Mouse (Mus musculus) cerebellum, postnatal 4 days (tissue): ENCODE data around the gene Gcn1l1.
A peak's percentile ranks its signal among the peaks of the same experiment; 100 is the strongest.
"Not testable (repeated sequence)": the region's sequence is repeated elsewhere in the genome, so short reads cannot be mapped to it uniquely, and the experiment has no call there.

Source experiments
- DNase-seq, 2 experiments: peaks; one replicate each; pipeline ENCODE4 v3.0.0; 2022; ENCODE audit warnings: low spot score in 2 of 2, mixed read lengths in 1 of 2

Gene Gcn1l1

GRCm38 (mm10) chr5:115564737-115565393 lies at the start of gene Gcn1l1:
Gene Gcn1l1, plus strand, starts transcription at chr5:115565254.
- peak; percentile 71 to 74 for DNase-seq

DNA sequence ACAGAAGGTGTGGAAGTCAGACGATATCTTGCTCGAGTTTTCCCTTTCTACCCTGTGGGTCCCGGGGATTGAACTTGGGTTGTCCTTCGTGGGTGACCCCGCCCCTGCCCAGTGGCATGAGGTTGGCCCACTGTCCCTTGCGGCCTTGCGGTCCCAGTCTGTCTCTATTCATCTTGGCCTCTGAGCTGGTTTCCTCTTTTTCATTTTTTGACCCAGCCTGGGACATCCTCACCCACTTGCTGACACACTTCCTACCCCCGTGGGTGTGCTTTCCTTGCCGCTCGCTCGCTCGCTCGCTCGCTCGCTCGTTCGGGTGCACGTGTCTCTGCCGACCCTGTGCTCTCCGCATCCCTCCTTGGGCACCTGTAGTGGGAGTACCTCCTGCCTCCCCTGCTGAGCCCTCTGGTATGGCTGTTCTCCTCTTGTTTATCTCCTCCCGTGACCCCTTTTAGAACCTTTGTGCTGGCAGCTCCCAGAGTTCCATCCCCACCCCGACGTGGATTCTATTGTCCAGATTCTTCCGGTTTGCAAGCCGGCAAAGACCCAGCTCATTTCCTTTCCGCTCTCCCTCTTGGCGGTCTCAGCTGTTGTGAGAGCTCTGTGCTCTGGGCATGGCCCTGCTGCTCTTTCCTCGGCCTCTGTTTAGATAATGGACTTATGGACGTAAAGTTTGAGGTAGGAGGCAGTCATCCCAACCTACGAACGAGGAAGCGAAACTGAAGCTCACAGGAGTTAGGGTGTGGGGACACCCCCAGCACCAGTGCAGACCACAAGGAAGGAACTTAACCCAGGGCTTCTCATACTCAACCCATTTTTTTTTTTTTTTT lies 48.8 kb upstream of the Gcn1l1 start:
- no peak for DNase-seq

DNA sequence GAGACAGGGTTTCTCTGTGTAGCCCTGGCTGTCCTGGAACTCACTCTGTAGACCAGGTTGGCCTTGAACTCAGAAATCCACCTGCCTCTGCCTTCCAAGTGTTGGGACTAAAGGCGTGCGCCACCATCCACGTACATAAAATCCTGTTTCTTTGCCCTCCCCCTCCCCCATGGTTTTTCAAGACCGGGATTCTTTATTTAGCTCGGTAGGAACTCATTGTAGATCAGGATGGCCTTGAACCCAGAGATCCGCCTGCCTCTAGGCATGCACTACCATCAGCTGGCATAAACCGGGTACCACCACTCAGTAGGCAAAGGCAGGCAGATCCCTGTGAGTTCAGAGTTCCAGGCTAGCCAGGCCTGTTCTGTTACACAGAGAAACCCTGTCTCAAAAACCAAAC lies 48.1 kb upstream of the Gcn1l1 start:
- DNase-seq = no peak

GRCm38 (mm10) chr5:115517501-115517900 lies 47.6 kb upstream of the Gcn1l1 start:
- no peak for DNase-seq

DNA sequence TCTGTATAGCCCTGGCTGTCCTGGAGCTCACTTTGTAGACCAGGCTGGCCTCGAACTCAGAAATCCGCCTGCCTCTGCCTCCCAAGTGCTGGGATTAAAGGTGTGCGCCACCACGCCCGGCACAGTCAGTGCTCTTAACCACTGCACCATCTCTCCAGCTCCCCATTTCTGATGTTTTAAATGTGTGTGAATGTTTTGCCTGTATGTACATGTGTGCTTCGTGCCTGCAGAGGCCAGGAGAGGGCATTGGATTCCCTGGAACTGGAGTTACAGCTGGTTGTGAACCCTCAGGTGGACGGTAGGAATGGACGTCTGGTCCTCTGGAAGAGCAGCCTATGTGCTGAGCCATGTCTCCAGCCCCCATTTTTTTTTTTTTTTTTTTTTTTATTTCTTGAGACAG lies 46.8 kb upstream of the Gcn1l1 start:
- DNase-seq = not testable (repeated sequence)

- no peak for DNase-seq
Observed at GRCm38 (mm10) chr5:115520325-115520869, 44.7 kb upstream of the Gcn1l1 start.

DNA sequence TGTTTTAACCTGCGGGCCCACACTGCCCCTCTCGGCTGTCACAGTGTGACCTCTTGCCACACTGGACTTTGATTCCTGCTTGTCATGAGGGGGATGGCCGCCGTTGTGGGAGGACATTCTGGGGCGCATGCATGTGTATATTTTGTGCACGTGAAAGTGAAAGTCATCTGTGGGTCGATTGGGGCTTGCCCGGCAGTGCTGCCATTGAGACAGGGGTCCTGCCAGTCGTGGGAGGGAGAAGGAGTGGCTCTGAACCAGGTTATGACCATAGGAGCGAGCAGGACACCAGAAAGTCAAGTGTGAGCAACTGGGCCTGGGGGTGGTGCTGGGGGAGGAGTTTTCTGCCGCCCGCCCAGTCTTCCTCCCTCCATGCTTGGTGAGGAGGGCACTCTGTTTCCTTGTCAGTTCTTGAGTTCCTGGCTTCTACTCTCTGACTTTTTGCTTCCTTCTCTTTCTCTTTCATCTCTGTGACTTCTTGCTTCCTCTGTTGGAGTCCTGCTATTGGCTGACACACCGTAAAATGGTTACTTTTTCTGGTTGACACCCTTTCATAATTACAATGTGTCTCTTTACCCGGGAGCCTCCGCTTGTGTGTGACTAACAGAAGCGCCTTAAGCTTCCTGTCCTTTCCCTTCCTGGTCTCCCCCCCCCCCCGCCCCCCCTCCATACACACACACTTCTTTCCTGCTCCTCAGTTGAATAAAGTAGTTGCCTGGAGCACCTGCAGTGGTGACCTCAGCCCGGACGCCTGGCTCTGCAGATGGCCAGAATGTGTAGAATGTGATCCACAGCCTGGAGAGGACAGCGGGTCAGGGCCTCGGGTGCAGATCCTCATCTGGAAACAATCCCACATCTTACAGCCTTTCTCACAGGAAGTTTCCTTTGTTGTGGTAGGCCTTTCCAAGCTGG lies 43.2 kb upstream of the Gcn1l1 start:
- no peak for DNase-seq

DNA sequence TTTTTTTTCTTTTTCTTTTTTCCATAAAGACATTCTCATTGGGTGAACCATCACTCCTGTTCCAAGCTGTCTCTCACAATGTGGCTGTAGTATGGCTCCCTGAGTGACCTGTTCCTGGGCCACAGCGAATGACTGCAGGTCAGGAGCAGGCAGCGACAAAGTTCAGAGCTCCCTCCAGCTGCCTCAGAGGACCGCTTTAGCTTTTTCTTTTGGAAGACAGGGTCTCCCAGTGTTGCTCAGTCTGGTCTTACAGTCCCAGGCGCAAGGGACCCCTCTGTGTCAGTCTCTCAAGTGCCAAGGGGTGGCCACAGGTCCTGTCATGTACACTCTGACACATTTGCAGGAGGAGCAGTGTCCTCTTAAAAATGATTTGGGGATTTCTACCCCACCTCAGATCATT lies 42.5 kb upstream of the Gcn1l1 start:
- DNase-seq = no peak

- no peak for DNase-seq
Observed at GRCm38 (mm10) chr5:115522981-115523499, 42.0 kb upstream of the Gcn1l1 start.

DNA sequence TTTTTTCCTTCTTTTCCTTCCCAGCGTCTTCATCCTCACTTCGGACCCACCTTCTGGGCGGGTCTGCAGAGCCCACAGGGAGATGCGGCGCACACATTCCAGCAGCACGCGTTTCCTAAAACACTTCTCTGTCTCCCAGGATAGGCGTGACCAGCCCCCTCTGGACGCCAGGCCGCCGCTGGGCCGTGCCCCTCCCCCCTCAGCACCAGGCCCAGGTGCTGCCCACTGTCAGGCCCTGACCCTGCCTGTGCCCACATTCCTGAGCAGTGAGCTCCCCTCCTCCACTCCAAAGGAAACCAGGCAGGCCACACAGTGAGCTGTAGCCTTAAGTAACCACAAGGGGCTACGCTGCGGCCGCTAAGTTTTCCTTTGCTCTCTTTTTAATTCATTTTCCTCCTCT lies 41.1 kb upstream of the Gcn1l1 start:
- no peak for DNase-seq

DNA sequence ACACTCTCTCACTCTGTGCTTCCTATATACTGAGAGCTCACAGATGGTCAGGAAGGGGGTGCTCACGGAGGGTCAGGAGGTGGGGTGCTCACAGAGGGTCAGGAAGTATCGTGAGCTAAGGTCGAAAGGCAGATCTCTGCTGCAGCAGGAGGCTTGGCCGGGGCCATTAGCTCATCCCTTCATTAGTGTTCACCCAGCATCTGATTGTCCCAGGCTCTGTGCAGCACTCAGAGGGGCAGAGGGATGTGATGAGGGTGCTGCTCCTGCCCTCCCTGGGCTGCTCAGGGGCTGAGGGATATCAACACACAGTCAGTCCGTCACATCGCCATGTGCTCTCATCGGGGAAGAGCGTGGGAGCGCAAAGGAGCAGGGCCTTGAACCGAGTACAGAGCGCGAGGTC lies 40.6 kb upstream of the Gcn1l1 start:
- no peak for DNase-seq

DNA sequence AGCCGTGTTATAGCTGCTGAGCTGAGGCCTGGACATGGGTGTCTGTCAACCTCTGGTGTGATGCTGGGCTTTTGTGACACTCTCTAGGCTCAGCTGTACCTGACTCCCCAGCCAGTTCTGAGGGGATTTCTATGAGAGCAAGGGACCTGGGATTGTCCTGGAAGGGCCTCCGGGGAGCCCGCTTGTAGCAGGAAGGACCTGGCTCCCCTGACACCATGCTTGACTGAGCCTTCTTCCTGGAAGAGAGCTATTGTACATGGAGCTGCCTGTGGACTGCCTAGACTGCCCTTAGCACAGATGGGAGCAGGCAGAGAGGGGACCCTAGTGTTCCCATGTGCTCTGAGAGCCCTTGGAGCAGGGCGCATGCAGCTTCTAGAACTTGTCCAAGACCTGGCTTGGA lies 39.6 kb upstream of the Gcn1l1 start:
- no peak for DNase-seq

DNA sequence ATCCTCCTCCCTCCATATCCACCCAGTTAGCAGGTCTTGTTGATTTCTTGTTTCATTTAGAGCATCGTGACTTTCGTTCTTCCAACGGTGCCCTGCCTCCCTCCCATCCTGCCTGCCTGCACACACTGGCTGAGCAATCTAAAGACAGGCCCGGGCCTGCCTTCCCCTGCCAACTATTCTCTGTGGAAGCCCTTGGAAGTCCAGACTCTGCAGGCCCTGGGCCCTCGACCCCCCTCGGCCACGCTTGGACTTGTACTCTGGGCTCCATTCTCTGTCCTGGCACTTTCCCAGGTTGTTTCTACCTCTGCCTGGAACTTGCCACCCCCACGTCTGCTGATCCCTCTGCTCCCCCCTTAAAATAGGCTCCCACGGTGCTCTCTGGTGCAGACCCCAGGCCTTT lies 39.1 kb upstream of the Gcn1l1 start:
- DNase-seq = no peak

DNA sequence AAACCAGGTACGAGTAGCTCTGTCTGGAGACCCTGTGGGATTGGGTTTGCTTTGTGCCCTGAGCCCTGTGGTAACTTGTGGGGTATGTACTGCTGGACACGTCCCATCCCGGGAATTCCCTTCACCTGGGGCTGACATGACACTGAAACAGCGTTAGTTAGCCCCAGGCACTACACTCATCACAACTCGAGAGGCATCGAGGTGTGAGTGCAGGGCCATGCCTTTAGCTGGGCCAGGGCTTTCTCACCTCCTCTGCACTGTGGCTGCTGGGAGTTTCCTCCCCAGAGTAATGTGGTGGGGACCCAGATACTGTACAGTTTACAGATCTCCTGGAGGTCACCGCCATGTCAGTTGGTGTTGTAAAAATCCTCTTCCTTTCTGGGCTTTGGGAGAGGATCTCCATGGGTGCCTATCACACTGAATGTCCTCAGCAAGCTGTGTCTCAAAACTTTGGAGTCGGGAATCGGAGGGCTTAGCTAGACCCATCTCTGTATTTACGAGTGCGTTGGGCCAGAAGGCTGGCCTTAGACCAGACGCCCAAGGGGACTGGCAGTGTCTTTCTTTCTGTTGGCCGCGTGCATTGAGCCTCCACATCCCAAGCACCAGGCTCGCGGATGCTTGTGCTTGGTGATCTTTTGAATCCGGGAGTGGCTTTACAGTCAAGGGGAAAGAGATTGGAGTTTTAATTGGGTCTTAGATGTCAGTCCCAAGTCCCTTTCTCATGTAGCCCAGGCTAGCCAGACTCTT lies 38.4 kb upstream of the Gcn1l1 start:
- DNase-seq = no peak

- no peak for DNase-seq
Observed at GRCm38 (mm10) chr5:115528128-115528527, 36.9 kb upstream of the Gcn1l1 start.

- DNase-seq = no peak
Observed at GRCm38 (mm10) chr5:115529364-115529741, 35.7 kb upstream of the Gcn1l1 start.

GRCm38 (mm10) chr5:115529742-115530446 lies 35.2 kb upstream of the Gcn1l1 start:
- DNase-seq = no peak

DNA sequence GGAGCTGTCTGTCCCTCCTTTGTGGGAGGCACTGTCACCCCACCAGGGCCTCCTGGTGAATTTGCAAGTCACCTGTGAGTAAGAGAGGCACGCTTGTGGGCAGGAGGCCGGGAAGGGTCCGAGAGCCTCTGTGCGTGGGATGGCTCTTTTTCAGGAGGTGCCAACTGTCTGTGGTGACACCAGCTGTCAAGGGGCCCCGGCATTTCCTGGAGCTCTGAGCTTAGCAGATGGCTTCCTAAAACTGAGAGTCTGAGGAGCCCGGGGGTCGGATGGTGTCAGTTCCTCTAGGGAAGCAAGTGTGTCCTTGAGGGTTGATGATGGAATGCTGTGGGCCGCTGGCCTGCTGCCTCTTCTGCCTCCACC lies 34.6 kb upstream of the Gcn1l1 start:
- DNase-seq = peak in 1 of 2 experiments; percentile 31

- peak in 1 of 2 experiments; percentile 57 for DNase-seq
Observed at GRCm38 (mm10) chr5:115531671-115532270, 33.3 kb upstream of the Gcn1l1 start.

DNA sequence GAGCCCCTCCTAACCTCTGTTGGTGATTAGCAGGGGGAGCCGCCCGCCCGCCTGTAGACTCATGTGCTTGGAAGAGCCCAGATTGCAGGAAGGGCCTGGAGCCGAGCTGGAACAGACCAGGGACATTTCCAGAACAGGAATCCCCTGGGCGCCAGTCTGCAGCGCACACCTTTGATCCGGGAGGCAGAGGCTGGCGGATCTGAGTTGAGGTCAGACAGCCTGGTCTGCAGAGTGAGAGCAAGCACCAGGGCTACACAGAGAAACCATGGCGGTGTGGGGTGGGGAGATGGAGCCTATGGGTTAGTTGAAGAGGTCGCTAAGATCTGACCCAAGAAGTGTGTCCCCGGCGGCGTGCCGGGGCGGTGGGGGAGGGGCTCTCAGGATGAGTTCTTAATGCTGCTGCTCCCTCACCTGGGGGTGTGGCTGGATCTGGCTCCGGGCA lies 30.7 kb upstream of the Gcn1l1 start:
- DNase-seq = no peak
